Mouse (Mus musculus): ENCODE measurements around the gene Eif3j1.
"Not testable (repeated sequence)": the region's sequence is repeated elsewhere in the genome, so short reads cannot be mapped to it uniquely, and the experiment has no call there.

The Eif3j1 gene

GRCm38 (mm10) chr2:122027862-122028755, at the start of gene Eif3j1:
Gene Eif3j1, plus strand, starts transcription at chr2:122028546.
- in situ Hi-C loops (cut with MboI, MseI): no loop called here

- in situ Hi-C loops (cut with MboI, MseI): no loop called here
These were observed 32.6 kb upstream of the Eif3j1 start for GRCm38 (mm10) chr2:121995738-121996137.

- in situ Hi-C loops (cut with MboI, MseI): no loop called here
These were observed 19.5 kb upstream of the Eif3j1 start for GRCm38 (mm10) chr2:122008832-122009231.

DNA sequence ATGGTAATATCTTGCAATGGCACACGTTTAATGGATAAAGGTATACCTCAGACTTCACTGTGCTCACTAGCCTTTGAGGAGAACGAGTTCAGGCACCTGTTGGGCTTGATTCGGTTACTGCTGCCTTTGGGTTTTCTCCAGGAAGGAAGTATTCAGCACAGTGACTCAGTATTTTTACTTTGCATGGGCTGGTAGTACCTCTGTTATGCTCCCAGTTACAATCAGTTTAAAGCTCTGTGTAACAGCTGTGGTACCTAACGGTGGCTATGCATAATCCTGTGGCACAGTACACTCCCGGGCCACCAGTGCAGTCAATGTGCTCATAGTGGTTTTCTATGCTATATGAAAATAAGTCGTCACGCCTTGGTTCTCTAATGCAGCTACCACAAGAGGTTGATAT, 16.9 kb upstream of the Eif3j1 start:
- in situ Hi-C loops (cut with MboI, MseI): no loop called here

- in situ Hi-C loops (cut with MboI, MseI): no loop called here
These were observed 9.6 kb upstream of the Eif3j1 start for GRCm38 (mm10) chr2:122018705-122019104.

DNA sequence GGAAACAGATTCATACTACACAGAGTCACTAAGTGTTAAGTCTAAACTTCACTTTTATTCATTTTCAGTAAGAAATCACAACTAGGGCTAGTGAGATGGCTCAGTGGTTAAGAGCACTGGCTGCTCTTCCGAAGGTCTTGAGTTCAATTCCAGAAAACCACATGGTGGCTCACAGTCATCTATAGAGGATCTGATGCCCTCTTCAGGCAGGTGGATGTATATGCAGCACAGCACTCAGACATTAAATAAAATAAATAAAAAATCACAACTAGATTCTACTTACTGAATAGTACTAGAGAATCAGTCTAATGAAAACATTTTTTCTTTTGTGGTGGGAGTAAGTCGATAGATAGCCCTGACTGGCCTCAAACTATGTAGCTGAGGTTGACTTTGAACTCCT, 6.1 kb upstream of the Eif3j1 start:
- in situ Hi-C loops (cut with MboI, MseI): no loop called here

DNA sequence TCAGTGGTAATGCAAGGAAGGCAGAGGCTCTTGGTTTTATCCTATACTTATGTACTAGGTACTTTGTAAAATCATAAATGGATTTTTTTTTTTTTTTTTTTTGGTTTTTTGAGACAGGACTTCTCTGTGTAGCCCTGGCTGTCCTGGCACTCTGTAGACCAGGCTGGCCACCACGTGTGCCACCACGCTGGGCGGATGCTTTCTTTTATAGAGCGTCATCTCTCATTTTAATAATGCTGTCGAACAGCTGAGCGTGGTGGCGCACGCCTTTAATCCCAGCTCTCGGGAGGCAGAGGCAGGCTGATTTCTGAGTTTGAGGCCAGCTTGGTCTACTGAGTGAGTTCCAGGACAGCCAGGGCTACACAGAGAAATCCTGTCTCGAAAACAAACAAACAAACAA, 1.3 kb upstream of the Eif3j1 start:
- in situ Hi-C loops (cut with MboI, MseI): not testable (repeated sequence)

GRCm38 (mm10) chr2:122028756-122029700, 682 bp downstream of the Eif3j1 start:
- in situ Hi-C loops (cut with MboI, MseI): no loop called here

DNA sequence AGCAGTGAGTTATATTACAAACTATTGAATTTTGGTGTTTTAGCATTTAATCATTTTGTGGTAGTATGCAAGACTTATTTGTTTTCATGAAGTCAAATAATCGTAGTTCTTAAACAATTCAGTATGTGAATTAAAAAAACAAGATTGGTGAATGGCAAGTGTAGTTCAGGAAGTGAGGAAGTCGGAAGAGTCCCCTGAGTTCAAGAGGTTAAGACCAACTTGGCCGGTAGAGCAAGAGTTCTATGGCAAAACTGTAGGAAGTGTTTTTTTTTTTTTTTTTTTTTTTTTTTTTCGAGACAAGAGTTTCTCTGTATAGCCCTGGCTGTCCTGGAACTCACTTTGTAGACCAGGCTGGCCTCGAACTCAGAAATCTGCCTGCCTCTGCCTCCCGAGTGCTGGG, 3.6 kb downstream of the Eif3j1 start:
- in situ Hi-C loops (cut with MboI, MseI): no loop called here

- in situ Hi-C loops (cut with MboI, MseI): no loop called here
These were observed 7.7 kb downstream of the Eif3j1 start for GRCm38 (mm10) chr2:122036064-122036463.

- in situ Hi-C loops (cut with MboI, MseI): no loop called here
These were observed 15.6 kb downstream of the Eif3j1 start for GRCm38 (mm10) chr2:122043926-122044325.

DNA sequence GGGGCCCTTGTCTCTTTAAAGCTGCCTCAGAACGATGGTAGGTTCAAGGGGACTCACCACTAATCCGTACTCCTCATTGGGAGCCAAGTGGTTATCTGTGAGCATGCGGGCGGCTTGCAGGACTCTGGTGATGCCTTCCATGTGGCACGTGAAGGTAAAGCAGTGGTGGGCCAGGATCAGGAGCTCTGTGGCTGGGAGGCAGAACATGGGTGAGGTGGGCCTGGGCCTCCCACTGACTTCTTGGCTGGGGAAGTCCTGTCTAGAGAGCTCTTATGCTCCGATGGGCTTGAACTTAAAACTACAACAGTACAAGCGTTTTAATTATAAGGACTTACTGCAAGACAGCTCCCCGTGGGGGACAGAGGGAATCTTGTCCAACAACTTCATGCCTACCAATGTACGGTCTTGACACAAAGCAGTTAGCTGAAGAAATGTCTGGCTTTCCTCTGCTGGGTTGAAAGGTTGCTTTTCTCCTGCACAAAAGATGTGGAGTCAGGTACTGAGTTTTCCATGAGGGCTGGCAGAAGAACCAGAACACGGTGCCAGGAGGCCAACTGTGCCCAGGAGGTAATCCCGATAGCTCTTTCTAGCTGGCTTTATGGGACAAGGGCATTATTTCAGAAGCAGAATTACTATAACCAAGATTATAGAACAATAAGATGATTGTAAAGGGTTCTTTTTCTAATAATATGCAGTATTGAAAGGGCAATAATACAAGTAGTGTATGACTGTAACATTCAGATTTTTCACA, 31.2 kb downstream of the Eif3j1 start:
- in situ Hi-C loops (cut with MboI, MseI): no loop called here

GRCm38 (mm10) chr2:122065200-122065969, 37.0 kb downstream of the Eif3j1 start:
- in situ Hi-C loops (cut with MboI, MseI): loop anchor here in 1 of 2 experiments (5.0 kb wide), 1 partner anchor 87 kb away; no protein-coding TSS in a partner anchor

- in situ Hi-C loops (cut with MboI, MseI): loop anchor here in 1 of 2 experiments (5.0 kb wide), 1 partner anchor 86 kb away; no protein-coding TSS in a partner anchor
These were observed 37.9 kb downstream of the Eif3j1 start for GRCm38 (mm10) chr2:122066241-122066640.

- in situ Hi-C loops (cut with MboI, MseI): loop anchor here in 1 of 2 experiments (5.0 kb wide), 1 partner anchor 83 kb away; no protein-coding TSS in a partner anchor
These were observed 41.0 kb downstream of the Eif3j1 start for GRCm38 (mm10) chr2:122069144-122069912.

DNA sequence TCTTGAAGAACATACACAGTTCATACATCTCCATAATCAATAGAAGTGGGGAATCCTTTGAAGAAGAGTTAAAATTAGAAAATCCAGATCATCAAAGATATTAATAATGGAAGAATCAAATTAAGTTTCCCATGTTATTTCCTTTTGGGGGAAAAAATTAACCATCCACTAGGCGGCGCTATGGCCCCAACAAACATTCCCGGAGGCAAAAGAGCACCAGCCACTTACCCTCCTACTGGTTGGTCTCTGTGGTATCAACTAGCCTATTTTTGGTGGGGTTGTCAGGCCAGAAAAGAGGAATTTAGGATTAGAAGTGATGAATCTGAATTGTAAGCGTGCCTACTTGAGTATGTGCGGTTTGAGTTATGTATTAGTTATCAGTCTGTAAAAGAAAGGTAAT, 41.6 kb downstream of the Eif3j1 start:
- in situ Hi-C loops (cut with MboI, MseI): loop anchor here (5.0 to 10.0 kb wide), 3 partner anchors 82 to 565 kb away; partner anchors contain the start of gene AA467197 (in 1 of the 2)

- in situ Hi-C loops (cut with MboI, MseI): no loop called here
These were observed 53.5 kb downstream of the Eif3j1 start for GRCm38 (mm10) chr2:122081728-122082456.

DNA sequence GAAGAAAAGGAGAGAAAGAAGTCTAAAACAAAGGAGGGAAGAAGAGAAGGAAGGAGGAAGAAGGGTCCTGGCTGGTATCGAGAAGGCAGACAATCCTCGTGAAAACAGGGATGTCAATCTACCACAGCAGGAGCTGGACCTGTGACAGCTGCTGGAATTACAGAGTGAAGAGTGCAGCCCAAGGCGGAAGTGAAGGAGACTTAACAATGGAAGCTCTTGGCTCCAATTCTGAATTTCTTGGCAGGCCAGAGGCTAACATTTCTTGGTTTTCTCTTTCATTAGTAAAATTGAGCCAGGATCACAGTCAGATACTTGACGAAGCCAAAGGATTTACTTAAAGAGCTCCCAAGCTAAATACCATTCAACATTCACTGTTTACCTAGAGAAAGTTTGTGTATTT, 58.1 kb downstream of the Eif3j1 start:
- in situ Hi-C loops (cut with MboI, MseI): no loop called here

GRCm38 (mm10) chr2:122093844-122094243, 65.5 kb downstream of the Eif3j1 start:
- in situ Hi-C loops (cut with MboI, MseI): no loop called here
